In genomic region chr7:128383726-128384463, GRCm38 (mm10) we compare ENCODE assay signal across 22 mouse cellular contexts. TPM values are rescaled to one million over a fixed set of nuclear protein-coding genes. Genes with fewer than 3 reads are reported as not detected.
DNase-seq lines count a peak whose midpoint lies in the region; ATAC-seq lines count a peak whose summit lies in the region.
"Had no signal": no experiment of that assay in that cellular context is flagged by ENCODE, and none has a peak within 500 bp of the region (broad histone marks: within the 10 kb centered on the region; RNA-seq: fewer than 3 reads in every experiment).

No protein-coding gene starts in this region.

- no peak overlapping the region for H3K4me2 ChIP-seq in heart, embryonic 16.5 days (ENCODE audit: low read depth, low read length)
- H3K4me2 ChIP-seq: forebrain, embryonic 15.5 days; hindbrain, embryonic 15.5 days; limb, embryonic 13.5 days; liver, embryonic 15.5 days; midbrain, embryonic 12.5 days had no signal

- 48% methylated on average over 10 of the region's 10 CpGs for WGBS in heart, embryonic 16.5 days
- 36% methylated on average over 9 of the region's 10 CpGs for WGBS in macrophage (ENCODE audit: missing documents)

- peaks cover 26% of the 10 kb centered on the region; the same call in 1 of the 2 replicates for H3K79me2 ChIP-seq in macrophage (ENCODE audit: inconsistent target)

- no peaks in the 10 kb centered on the region for H3K27me3 ChIP-seq in heart, embryonic 16.5 days (ENCODE audit: control insufficient read depth, insufficient read depth, low read length)
- H3K27me3 ChIP-seq: forebrain, embryonic 15.5 days; hindbrain, embryonic 15.5 days; limb, embryonic 13.5 days; liver, embryonic 15.5 days; midbrain, embryonic 12.5 days had no signal

- H3K9me3 ChIP-seq in heart, embryonic 16.5 days (replicated peaks; ENCODE audit: control insufficient read depth, low read length), result no peaks in the 10 kb centered on the region
- H3K9me3 ChIP-seq: forebrain, embryonic 15.5 days; G1E; hindbrain, embryonic 15.5 days; limb, embryonic 13.5 days; liver, embryonic 15.5 days; midbrain, embryonic 12.5 days had no signal

- no peak overlapping the region for H3K4me3 ChIP-seq in heart, embryonic 16.5 days (ENCODE audit: low read length)
- no peak overlapping the region for H3K4me3 ChIP-seq in macrophage (ENCODE audit: inconsistent target)
- H3K4me3 ChIP-seq: forebrain, embryonic 15.5 days; gastrocnemius, adult 2 months; hindbrain, embryonic 15.5 days; left cerebral cortex, adult 2 months; limb, embryonic 13.5 days; liver, embryonic 15.5 days; midbrain, embryonic 12.5 days had no signal

- H3K27ac ChIP-seq in heart, embryonic 16.5 days (ENCODE audit: low read length), result no peak overlapping the region
- 0 out of 2 replicates have a peak overlapping the region, but pooled peaks have one; percentile 12 for H3K27ac ChIP-seq in macrophage
- H3K27ac ChIP-seq: forebrain, embryonic 15.5 days; gastrocnemius, adult 2 months; hindbrain, embryonic 15.5 days; left cerebral cortex, adult 2 months; limb, embryonic 13.5 days; liver, embryonic 15.5 days; midbrain, embryonic 12.5 days had no signal

- no peaks in the 10 kb centered on the region for H3K36me3 ChIP-seq in heart, embryonic 16.5 days (ENCODE audit: control insufficient read depth, insufficient read depth)
- H3K36me3 ChIP-seq in macrophage (ENCODE audit: inconsistent target), result peaks cover 19% of the 10 kb centered on the region; the same call in 1 of the 2 replicates
- H3K36me3 ChIP-seq: forebrain, embryonic 15.5 days; hindbrain, embryonic 15.5 days; limb, embryonic 13.5 days; liver, embryonic 15.5 days; midbrain, embryonic 12.5 days had no signal

- peak; percentile 33; the same call in 1 of the 2 replicates for ATAC-seq in heart, embryonic 16.5 days (replicated peaks; ENCODE audit: extremely low read depth, insufficient read depth, low FRiP score)
- peak; percentile 80 for ATAC-seq in CD4-positive, CD25-positive, alpha-beta regulatory T cell, adult 4 months
- ATAC-seq: forebrain, embryonic 15.5 days had no signal

- DNase-seq in heart, adult 9 months (ENCODE audit: low spot score in 2 of 2), result no peak
- peak; percentile 54 to 63 for DNase-seq in thymus, postnatal 10 days (ENCODE audit: low spot score in 2 of 2)
- DNase-seq in kidney, postnatal 36 days, result no peak
- no peak for DNase-seq in neural tube, embryonic 10.5 days (ENCODE audit: extremely low spot score, low spot score)
- no peak for DNase-seq in adrenal gland, adult 18-20 months (ENCODE audit: low spot score in 2 of 2)
- DNase-seq: adrenal gland, postnatal 36 days; cerebellum, adult 9-11 months; gastrocnemius, adult 2 months; heart, adult 18-20 months; kidney, adult 18-20 months; lung, postnatal 10 days; right cerebral cortex, postnatal 4 days had no signal

- H3K4me1 ChIP-seq in heart, embryonic 16.5 days (ENCODE audit: control insufficient read depth, insufficient read depth, low read length), result peaks cover 17% of the 10 kb centered on the region
- H3K4me1 ChIP-seq: forebrain, embryonic 15.5 days; hindbrain, embryonic 15.5 days; midbrain, embryonic 12.5 days had no signal

- H3K9ac ChIP-seq in heart, embryonic 16.5 days (ENCODE audit: low read length), result no peak overlapping the region
- H3K9ac ChIP-seq: forebrain, embryonic 15.5 days; hindbrain, embryonic 15.5 days; limb, embryonic 13.5 days; liver, embryonic 15.5 days; midbrain, embryonic 12.5 days had no signal

RNA-seq across cellular contexts. Expression of gene Rgs10, which starts 34.7 kb away (rescaled TPM):
- polyA plus RNA-seq in heart, embryonic 16.5 days (2015; fragmentation: Nextera tagmentation; extraction: Ambion mirVana), result 10.1 and 11.6 TPM in 2 replicates
- 100 to 1,000 TPM; 541 to 576 TPM for polyA plus RNA-seq in CD4-positive, CD25-positive, alpha-beta regulatory T cell, adult 4 months (2017; shearing (Covaris generic))
- 100 to 1,000 TPM in 5 of 26 experiments, 10 to 100 TPM in 21; 21.3 to 162 (median 50.2) TPM for total RNA-seq in macrophage (2018; cell fraction: chromatin; rRNA removed)
- 100 to 1,000 TPM; 149 to 501 (median 221) TPM for total RNA-seq in macrophage (2018; cell fraction: cytosol; rRNA removed)
- 100 to 1,000 TPM in 3 of 26 experiments, 10 to 100 TPM in 23; 24.5 to 128 (median 54.6) TPM for total RNA-seq in macrophage (2018; cell fraction: nucleus; rRNA removed)
- 269 to 404 TPM (median 315 TPM) in 3 replicates for polyA plus RNA-seq in macrophage (2018)
- 10 to 100 TPM; 13.8 to 19.8 TPM for total RNA-seq in adrenal gland, adult 18-20 months (2021)

Comparison
In these comparisons a context has a peak if more than half of its experiments do, and no peak if none do; other contexts are left out.
1. DNase-seq: peak in thymus, postnatal 10 days (2 of 2); none in heart, adult 9 months (0 of 2), kidney, postnatal 36 days (0 of 2), neural tube, embryonic 10.5 days (single experiment) and adrenal gland, adult 18-20 months (0 of 2).
2. RNA of gene Rgs10, which starts 34.7 kb away (polyA plus RNA-seq): 541 to 576 TPM in CD4-positive, CD25-positive, alpha-beta regulatory T cell, adult 4 months and 269 to 404 TPM in macrophage; 10.1 to 11.6 TPM in heart, embryonic 16.5 days; every median in the first group is over 10 times any median in the second.